Mouse (Mus musculus) G1E (cell line): ENCODE data around the gene Zic1.

Experiments
- CTCF ChIP-seq: IDR thresholded peaks from 2 replicates; pipeline ENCODE4 v1.5.1; 2012; ENCODE audit warnings: low read depth, low read length, inconsistent platforms, mixed read lengths
- GATA1 ChIP-seq: IDR thresholded peaks from 2 replicates; pipeline ENCODE4 v1.6.1; 2012; ENCODE audit warnings: borderline replicate concordance, low read length, inconsistent platforms, mixed read lengths
- GATA2 ChIP-seq: IDR thresholded peaks from 2 replicates; pipeline ENCODE4 v1.6.1; 2012; ENCODE audit warnings: low read depth, low read length, inconsistent platforms, borderline replicate concordance
- POLR2AphosphoS5 ChIP-seq: IDR thresholded peaks from 2 replicates; pipeline ENCODE4 v1.6.1; 2012; ENCODE audit warnings: low read depth, low read length, inconsistent platforms; ENCODE audit not compliant: insufficient replicate concordance
- TAL1 ChIP-seq: conservative IDR thresholded peaks from 2 replicates; pipeline ENCODE4 v1.6.1; 2012; ENCODE audit warnings: low read depth, low read length, inconsistent platforms, mixed read lengths

- TF ChIP-seq CTCF (no peak), GATA2 (no peak), GATA1 (no peak), TAL1 (no peak), POLR2AphosphoS5 (no peak)
These were observed 5.4 kb upstream of the Zic1 start for GRCm38 (mm10) chr9:91371011-91371410.
